Mouse (Mus musculus) urinary bladder, postnatal 10 days (tissue): ENCODE measurements around the gene Schip1.

ENCODE experiments used
- DNase-seq: peaks from one replicate; pipeline ENCODE4 v3.0.0; 2022; ENCODE audit warnings: low spot score

Schip1 gene

DNA sequence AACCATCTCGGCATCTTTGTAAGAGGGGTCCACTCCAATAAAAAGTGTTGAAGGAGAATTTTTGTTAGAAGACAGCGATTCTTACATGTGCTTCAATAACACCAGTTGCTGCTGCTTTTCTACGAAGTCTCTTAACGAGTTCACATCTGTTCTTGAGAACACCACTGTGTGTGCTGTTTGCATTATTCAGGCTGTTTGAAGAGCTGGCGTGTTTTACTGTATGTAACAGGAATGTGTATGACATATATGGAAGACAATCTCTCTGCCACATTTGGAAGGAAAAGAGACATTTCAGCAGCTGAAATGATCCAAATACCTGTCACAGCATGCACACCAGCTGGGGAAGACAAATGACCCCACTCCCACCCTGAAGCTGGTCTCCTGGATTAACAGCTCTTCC is 406.0 kb downstream of the Schip1 start:
- DNase-seq: no peak

DNA sequence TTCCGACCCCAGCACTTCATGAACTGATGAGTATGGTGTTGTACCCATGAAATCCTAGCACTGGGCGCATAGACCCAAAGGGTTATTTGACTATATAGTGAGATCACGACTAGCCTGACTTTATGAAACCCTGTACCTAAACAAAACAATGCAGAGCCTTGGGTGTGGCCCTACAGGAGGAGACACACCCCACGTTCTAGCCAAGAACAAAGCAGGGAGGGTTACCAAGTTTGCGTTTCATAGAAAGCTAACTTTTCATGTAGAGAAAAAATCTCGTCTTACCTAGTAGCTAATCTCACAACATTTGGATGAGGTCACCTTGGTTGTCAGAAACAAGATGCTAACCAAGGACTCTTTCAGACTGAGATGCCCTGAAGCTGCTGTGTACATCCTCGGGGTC is 411.7 kb downstream of the Schip1 start:
- no peak for DNase-seq

DNA sequence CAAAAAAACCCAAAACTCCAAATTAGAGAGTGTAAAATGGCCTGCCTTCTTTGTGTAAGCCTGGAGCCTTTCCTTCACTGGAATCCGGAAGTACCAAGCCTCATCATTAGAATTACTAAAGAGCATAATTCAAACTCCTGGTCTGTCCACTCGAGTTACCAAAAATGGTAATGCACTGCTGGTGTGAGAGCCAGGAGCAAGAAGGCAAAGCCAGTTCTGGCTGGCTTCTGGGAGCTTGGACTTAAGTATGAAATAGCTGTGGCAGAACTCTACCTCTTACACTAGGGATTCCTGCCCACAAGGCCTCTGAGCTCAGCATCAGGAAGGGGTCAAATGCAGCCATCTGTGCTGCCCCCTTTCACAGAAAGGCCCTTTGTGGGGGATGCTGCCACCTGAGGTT is 412.9 kb downstream of the Schip1 start:
- no peak for DNase-seq

DNA sequence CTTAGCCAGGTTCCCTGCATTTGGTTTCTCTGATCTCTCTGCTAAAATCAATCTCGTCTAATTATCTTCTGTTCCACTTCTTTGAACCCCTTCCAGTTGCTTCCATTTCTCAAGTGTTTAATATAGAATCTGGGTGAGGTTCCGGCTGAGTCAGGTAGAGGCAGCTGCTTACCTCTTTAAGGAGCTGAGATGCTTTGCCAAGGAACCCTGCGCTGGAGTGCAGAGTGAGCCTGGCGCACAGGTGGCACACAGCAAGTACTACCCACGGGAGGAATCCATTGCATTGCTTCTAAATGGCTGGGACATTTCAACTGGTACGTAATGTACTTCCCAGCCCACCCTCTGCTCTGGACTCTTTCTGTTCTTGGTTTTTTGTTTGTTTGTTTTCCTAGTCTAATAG is 414.7 kb downstream of the Schip1 start:
- no peak for DNase-seq

DNA sequence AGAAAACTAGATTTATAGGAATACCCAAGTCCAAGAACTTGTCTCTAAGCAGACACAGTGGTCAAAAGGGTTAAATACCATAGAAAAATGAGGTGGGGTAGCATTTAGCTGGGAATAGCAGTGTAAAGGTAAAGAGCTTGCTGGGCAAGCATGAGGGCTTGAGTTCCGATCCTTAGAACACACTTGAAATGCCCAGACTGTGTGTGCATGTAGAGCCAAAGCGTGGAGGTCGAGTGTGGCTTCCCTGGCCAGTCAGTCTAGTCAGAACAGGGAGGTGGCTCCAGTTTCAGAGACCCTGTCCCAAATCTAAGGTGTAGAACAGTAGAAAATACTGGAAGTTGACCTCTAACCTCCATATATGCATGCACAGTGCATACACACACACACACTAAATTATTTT is 418.9 kb downstream of the Schip1 start:
- DNase-seq: no peak

DNA sequence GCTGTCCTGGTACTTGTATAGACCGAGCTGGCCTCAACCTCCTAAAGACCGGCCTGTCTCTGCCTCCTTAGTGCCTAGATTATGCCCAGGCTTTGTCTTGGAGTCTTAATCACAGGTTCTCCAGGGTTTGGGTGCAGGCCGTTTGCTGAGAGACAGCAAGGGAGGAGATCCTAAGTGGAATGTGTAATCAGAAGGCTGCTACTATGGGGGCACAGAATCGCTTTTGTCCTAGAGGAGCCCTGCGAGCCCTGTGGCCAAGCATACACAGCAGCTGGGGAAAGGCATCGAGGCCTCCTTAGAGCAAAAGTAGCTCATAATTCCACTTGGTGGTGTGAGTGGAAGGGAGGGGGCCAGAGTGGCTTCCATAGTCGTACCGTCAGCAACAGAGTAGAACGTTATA is 419.4 kb downstream of the Schip1 start:
- no peak for DNase-seq

DNA sequence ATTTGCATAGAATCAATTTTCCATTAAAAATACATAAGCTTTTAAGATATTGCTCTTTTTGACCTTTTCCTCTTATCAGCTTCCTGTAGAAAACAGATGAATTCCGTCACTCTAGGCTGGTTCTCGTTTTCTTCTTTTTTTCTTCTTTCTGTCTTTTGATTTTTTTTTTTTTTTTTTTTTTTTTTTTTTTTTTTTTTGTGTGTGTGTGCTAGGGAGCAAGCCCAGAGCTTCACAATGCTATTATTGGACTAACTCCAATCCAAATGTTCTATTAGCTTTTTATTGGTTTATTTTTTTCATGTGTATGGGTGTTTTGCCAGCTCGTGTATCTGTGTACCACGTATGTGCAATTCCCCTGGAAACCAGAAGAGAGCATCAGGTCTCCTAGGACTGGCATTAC is 420.0 kb downstream of the Schip1 start:
- no peak for DNase-seq

DNA sequence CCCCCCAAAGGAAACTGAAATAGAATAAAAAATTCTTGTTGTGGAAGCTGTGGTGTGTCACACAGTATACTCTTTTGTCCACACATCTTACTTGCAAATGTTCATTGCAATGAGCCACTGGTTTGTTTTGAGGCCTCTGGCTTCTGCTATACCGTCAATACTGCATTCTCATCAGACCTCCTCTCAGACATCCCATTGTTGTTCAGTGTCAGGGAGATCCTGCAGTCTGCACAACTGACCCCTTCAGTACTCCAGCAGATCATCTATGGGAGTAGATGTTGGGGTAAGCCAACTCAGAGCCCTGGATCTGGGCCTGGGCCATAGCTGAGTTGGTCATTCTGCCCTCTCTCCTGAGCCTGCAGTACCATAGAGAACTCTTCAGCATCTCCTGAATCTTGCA is 423.0 kb downstream of the Schip1 start:
- no peak for DNase-seq

DNA sequence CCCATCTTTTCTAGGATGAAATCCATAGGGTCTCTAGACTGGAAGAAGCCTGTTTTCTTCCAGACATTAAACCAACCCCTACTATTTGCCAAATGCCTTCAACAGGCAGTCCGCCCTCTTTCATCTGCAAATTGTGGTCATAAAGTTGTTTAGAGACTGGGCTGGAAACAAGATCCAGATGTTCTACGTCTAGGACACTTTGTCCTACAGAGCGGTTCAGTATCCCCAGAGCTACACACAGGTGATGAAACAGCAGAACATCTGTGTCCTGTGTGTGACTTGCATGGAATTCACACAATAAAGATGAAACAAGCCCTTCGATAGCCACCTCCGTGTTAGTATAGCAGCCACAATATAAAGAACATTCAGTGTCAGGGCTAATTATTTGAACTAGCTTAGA is 423.7 kb downstream of the Schip1 start:
- DNase-seq: no peak

DNA sequence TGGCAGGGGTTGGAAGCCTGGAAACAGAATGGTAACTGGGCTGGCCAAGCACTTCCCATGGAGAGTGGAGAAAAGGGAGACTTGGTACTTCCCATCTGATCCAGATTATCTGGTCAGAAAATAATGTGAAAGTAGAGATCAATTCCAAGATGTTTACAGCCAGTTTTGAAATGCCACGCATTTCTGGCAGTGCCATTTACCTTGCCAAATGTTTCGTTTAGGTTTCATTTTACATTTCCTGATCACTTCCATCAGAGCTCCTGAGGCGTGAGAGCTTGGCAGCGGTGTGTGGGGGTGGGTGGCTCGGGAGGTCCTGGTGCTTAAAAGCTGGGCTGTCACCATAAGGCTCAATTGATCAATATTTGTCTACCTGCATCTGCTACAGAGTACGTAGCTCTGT is 426.9 kb downstream of the Schip1 start:
- no peak for DNase-seq

DNA sequence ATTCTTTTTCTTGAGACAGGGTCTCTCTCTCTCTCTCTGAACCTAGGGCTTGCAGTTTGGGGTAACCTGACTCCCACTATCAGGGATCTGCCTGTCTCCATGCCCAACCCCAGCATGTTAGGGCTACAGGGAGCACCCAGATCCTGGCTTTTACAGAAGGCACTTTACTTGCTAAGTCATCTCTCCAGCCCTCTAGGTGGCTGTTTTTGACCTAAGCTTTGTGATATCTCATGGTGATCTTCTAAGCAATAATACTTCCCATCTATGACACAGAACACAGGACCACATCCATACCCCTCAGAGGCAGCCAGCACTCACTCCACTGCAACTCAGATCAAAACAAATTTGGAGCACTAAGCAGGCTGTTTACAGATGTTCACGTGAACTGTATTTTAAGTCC is 427.5 kb downstream of the Schip1 start:
- DNase-seq: no peak

DNA sequence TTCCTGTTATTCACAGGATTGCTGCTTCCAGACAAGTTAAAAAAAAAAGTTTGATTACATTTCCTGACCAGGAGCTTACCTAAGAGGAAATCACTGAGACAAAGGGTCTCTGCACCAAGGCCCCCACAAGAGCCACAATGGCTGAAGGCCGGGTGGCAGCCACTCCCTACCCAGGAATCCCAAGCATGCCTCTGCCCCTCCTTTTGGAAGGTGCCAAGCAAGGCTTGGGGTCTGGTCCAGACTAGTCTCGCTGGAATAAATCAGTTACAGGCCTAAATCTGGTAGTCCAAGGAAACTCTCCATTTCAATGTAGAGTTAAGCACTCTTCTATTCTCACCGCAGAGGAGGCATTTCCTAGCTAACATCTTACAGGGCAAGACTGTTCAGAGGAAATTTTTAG is 427.9 kb downstream of the Schip1 start:
- no peak for DNase-seq

DNA sequence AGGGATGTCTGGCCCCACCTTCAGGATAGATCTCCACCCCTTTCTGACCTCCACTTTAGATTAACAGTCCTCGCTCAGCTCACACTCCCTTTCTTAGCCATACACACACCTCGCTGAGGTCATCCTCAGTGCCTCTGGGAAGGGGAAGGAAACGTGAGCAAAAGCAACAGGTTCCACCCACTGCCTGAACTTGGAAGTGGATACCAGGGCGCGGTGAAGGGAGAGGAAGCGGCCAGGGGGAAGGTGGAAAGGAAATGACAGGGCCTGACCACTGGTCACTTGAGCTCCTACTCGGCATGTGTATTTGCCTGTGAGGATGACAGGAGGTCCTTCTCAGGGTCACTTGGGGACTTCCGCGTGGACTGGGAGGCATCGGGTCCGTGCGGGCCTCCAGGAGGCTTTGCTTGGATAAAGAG is 428.6 kb downstream of the Schip1 start:
- DNase-seq: no peak

DNA sequence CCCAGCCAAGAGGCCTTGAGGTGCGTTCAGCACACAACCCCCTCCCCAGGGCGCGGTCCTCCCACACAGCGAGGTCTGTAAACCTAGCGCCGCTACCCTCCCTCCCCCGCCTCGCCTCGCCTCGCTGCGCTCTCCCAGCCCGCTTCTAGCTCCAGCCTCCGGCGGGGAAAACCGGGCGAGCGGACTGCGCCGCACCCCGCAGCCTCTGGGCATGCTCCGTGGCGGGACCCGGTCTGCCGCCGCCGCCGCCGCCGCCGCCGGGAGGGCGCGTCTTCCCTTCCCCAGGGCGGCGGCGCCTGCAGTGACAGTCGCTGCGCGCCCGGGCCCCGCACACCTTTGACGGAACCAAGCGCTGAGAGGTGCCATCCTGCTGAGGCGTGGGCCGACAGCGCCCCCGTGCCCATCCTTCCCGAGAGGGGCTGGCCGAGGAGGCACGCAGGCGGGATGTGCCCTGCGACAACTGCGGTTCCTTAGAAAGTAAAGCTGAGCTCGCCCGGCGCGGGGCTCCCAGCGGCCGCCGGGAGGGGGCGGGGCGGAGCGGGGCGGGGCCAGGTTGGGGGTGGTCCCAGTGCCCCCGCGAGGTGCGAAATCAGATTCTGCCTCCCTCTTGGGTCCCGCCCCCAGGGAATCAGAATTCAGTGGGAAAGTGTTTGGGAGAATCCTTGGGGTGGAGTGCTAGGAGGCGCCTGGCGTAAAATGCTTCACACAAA is 429.1 kb downstream of the Schip1 start:
- DNase-seq: peak; percentile 42

DNA sequence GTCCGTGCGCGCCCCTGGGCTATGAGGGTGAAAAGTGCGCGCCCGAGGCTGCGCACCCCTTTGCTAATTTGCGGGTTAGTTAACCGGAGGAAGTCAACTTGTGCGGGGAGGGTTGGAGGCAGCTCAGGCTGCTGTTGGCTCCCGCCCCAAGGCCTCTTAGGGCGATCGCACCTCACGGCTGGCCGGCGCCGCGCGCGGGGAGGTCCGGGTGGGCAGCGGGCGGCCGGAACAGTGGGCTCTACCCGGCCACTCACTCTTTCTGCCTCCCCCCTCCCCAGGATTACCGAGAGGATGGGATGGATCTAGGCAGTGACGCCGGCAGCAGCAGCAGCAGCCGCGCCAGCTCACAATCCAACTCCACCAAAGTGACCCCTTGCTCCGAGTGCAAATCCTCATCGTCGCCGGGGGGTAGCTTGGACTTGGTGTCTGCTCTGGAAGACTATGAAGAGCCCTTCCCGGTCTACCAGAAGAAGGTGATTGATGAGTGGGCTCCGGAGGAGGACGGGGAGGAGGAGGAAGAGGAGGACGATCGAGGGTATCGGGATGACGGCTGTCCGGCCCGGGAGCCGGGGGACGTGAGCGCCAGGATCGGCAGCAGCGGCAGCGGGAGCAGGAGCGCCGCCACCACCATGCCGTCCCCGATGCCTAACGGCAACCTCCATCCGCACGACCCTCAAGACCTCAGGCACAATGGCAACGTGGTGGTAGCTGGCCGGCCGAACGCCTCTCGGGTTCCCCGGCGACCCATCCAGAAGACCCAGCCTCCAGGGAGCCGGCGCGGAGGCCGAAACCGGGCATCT is 429.9 kb downstream of the Schip1 start:
- no peak for DNase-seq

DNA sequence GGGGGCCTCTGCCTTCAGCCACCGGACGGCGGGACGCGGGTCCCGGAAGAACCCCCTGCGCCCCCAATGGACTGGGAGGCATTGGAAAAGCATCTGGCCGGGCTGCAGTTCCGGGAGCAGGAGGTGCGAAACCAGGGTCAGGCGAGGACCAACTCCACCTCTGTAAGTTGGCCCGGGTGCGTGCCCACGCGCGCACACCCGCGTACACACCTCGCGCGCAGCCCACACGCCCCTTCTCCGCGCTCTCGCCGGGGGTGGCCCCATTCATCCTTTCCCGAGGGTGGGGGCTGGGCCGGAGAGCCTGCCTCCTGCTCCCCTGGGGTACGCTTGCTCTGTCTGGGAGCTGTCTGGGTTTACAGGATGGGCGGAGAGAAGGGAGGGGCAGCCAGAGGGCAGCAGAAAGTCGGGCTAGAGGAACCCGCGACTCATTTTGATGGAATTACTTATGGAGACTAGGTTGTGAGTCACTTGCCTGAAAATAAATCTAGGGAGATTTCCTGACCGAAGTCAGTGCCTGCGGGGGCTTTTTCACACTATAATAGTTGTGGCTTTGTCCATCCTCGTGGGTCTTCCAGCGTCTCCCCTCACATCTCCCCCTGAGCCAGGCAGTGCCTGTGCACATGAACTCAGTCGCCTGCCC is 430.6 kb downstream of the Schip1 start:
- DNase-seq: no peak

DNA sequence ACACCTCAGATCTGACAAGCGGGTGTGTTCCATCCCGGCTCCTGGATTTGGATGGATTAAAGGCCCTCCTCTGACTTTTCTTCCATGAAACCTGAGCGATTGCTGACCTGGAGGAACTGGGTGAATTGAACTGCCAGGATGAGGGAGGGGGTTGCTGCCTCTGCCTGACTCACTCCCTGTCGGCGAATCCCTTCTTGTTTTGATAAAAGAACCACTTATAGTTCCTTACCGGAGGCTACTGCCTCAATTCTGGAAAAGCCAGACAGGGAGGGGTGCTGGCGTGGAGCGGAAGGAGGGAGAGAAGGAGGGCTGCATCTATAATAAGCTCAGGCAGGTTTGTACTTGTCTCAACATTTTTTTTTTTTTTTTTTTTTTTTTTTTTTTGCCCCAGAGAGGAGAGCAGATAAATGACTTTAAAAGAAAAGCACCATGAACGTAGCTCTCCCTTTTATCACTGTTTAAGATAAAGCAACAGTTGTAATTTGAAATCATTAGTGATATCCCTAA is 431.2 kb downstream of the Schip1 start:
- no peak for DNase-seq

DNA sequence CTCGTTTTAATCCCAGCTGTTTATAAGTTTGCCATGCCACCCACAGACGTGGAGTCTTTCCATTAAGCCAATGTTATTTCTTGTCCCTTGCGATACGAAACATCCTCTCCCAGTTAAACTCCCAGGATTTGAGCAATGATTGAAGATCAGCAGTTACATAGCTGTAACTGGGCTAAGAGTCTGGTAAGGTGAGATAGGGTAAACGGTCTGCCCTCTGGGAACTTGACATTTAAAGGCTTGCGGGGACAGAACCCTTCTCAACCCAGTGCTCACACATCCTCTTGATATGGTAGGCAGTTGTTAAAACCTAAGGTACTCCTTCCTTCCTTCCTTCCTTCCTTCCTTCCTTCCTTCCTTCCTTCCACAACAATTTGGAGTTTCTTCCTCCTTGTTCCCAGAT is 431.9 kb downstream of the Schip1 start:
- DNase-seq: no peak

DNA sequence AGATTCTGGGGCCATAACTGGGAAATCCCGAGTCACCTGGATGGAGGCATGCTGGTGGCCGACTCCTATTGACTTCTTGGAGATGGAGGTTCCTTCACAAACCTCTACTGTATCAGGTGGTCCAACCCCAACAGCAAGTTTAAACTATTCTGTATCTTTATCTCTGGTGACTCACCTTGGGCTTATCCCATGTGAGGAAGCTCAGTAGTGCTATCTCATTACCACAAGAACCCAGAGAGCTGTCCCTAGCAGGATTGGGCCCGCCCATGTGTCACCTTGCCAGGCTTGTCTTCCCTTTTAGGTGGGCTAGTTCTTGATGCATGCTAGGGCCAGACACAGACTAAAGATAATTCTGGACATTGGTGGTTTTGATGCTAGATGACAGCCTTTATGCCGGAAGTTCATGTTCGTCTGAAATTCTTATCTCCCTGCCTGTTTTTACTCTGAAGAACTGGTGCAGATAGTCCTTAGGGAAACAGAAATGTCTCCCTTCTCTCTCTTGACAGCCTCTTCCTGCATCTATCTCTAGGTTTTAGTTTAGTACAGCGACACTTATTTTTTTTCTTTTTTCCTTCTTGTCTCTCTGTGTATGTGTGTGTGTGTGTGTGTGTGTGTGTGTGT is 435.0 kb downstream of the Schip1 start:
- DNase-seq: no peak

DNA sequence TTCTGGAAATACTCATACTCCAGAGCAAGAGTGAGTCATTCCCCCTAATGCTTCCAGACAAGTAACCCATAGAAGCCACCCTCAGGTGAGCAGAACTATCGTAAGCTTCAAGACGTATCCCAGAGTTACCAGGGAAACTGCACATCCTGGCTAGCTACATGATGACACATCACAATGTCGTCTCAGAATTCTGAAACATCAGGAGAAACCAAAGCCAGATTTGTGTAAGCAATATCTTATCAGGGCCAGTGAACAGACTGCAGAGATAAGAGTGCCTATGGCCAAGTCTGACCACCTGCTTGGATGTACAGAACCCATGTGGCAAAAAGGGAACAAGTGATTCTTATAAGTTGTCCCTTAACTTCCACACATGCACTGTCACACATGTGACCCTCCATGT is 440.2 kb downstream of the Schip1 start:
- DNase-seq: no peak

DNA sequence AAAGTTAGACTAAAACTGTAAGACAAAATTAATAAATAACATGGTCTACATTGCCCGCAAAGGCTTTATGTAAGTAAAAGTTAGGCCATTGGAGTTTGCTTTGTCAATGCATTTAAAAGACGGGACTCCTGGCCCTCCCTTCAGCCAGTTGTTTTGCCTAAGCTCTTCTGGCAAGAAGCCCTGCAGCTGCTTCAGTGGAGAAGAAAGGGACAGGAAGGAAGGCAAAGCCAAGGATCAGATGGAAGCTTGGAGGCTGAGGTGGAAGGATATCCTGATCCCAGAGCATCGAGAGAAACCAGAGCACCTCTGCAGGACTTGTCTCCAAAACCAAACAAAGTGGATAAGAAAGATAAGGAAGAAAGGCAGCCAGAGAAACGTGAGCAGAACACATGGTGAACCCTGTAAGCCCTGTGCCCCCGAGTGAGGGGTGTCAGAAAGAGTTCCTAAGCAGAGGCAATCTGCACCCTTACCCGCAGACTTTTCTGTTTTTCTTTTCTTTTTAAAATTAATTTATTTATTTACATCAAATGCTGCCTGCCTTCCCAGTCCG is 442.2 kb downstream of the Schip1 start:
- DNase-seq: no peak

DNA sequence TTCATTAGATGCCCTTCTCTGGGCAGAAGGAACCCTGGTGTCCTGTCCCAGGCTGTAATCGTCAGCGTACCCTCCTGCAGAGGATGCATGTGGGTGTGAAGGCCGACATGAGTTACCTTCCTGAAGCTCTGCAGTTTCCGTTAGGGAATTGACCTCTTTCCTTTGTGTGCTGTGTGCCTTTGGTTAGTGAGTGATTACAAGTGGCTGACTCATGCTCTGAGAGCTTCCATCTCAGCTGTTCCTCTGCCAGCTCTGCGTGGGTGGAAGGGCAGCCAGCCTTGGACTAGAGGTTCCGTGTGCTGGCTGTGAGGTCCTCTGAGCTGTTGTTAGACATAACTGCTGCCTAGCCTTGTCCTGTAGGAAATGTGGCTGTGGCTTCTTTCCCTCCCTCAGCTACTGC is 444.0 kb downstream of the Schip1 start:
- DNase-seq: no peak
